Mouse (Mus musculus) kidney, adult 2 months (tissue): ENCODE results near the gene Dync1i1.

Source experiments
- CTCF ChIP-seq: fragments of 200-500 bp; conservative IDR thresholded peaks from 2 replicates; pipeline ENCODE4 v1.5.1; 2011; ENCODE audit warnings: low read depth, mild to moderate bottlenecking, control low read depth, low read length, moderate library complexity, mixed read lengths; ENCODE audit not compliant: insufficient read depth, insufficient read length
- POLR2A ChIP-seq: fragments of 200-500 bp; IDR thresholded peaks from one replicate; pipeline ENCODE4 v1.6.1; 2011; ENCODE audit warnings: low read depth, low read length, control low read depth

DNA sequence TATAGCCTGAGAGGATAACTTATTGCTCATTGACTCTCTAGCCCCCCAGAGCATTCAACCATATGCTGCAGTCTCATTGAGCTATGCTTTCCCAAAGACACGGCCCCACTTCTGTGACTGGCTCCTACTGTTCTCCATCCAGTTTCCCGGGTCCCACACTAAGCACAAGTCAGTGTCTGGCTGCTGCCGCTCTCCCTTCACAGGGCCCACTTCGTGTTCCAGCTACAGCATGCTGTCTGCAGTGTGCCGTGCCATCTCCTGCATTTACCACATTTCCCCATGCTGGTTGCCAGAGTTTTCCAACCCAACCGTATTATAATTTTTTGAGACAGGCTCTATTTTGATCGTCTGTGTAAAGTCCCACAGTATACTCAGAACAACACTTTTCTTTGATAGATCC lies 14.3 kb downstream of the Dync1i1 start:
- TF ChIP-seq CTCF, result no peak
- TF ChIP-seq POLR2A, result no peak
